Comparison of ENCODE assay signal across 8 mouse cellular contexts in the genomic region with DNA sequence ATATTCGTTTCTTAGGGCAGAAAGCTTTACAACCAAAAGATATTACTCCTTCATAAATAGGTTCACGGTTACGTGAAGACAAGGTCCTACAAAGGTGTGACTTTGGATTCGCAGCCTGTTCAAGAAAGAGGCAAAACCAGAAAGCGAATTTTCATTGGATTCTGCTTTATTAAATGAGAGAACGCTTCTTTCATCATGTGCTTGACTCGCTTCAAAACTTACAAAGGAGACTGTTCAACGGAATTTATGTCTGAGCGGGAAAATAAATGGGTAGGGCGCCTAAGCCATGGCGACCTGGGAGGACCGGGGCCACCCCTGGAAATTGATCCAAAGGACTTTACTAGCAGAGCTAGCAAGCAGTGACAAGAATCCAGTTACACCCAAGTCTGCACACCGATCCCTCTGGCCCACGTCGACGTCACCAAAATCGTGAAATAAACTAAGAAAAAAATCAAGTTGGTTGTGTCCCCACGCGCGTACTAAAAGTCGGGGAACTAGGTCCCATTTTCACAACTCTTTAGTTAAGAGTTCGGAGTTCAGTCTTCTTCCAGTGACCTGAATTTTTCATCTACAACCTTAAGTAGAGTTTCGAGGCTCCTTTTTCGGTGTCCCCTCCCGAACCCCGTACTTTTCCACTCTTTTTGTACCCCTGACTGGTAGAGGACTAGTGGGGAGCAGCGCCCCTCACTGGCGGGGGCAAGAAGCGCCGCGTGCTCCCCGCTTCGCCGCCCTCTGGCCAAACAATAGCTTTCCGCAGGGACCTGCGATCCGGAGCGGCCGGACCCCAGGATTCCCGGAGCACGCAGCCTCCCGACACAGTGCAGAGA. TPM values are rescaled to one million over a fixed set of nuclear protein-coding genes. Genes with fewer than 3 reads are reported as not detected.
DNase-seq lines count a peak whose midpoint lies in the region; ATAC-seq and TF ChIP-seq lines count a peak whose summit lies in the region.

No protein-coding gene starts in this region.

- peak overlapping the region; percentile 88 for H3K4me2 ChIP-seq in lung, postnatal 0 days (replicated peaks; ENCODE audit: low read depth, low read length)
- peak overlapping the region; percentile 92 for H3K4me2 ChIP-seq in embryonic facial prominence, embryonic 13.5 days
- H3K4me2 ChIP-seq in limb, embryonic 11.5 days (ENCODE audit: low read depth, severe bottlenecking) = peak overlapping the region; percentile 94

- no peak for TF ChIP-seq POLR2A in small intestine, adult 2 months (IDR thresholded peaks at IDR 0.05; ENCODE audit: low read depth, low read length)

- peaks cover 8% of the 10 kb centered on the region for H3K4me1 ChIP-seq in lung, postnatal 0 days (ENCODE audit: insufficient read depth, low read depth, low read length)
- peaks cover 43% of the 10 kb centered on the region for H3K4me1 ChIP-seq in embryonic facial prominence, embryonic 13.5 days
- H3K4me1 ChIP-seq in limb, embryonic 11.5 days (ENCODE audit: control insufficient read depth, insufficient read depth, low read length) = peaks cover 29% of the 10 kb centered on the region
- H3K4me1 ChIP-seq in small intestine, adult 2 months (ENCODE audit: control insufficient read depth, insufficient read depth, insufficient read length, low read length) = peaks cover 5% of the 10 kb centered on the region

- intact Hi-C loops in left cerebral cortex, postnatal 25 days (cut with DNase I) = loop anchor here (1.0 to 10.0 kb wide), 2 partner anchors 24 to 373 kb away; a partner anchor contains a TSS

- no peak overlapping the region; the same call in 1 of the 2 replicates for H3K27ac ChIP-seq in lung, postnatal 0 days (ENCODE audit: low read length)
- peak overlapping the region; percentile 97 for H3K27ac ChIP-seq in embryonic facial prominence, embryonic 13.5 days
- H3K27ac ChIP-seq in limb, embryonic 11.5 days (replicated peaks; ENCODE audit: low read depth, low read length) = peak overlapping the region; percentile 95
- no peak overlapping the region for H3K27ac ChIP-seq in small intestine, adult 2 months (ENCODE audit: insufficient read depth, low read depth, low read length)

- no peaks in the 10 kb centered on the region for H3K9me3 ChIP-seq in lung, postnatal 0 days (ENCODE audit: low read length)
- no peaks in the 10 kb centered on the region for H3K9me3 ChIP-seq in embryonic facial prominence, embryonic 13.5 days
- H3K9me3 ChIP-seq in limb, embryonic 11.5 days (ENCODE audit: control insufficient read depth, low read length) = no peaks in the 10 kb centered on the region

- TF ChIP-seq CTCF in lung, postnatal 0 days (IDR thresholded peaks at IDR 0.05) = peak; percentile 67
- peak; percentile 61; the same call in 1 of the 2 replicates for TF ChIP-seq CTCF in small intestine, adult 2 months (IDR thresholded peaks at IDR 0.05; ENCODE audit: extremely low read depth, insufficient read length, insufficient replicate concordance, low read depth, low read length)

- H3K27me3 ChIP-seq in lung, postnatal 0 days (replicated peaks; ENCODE audit: insufficient read depth, low read length) = no peaks in the 10 kb centered on the region; the same call in 1 of the 2 replicates
- H3K27me3 ChIP-seq in embryonic facial prominence, embryonic 13.5 days = 0 out of 2 replicates have a peak, but pooled peaks cover 5% of the 10 kb centered on the region
- no peaks in the 10 kb centered on the region for H3K27me3 ChIP-seq in limb, embryonic 11.5 days (ENCODE audit: control insufficient read depth, insufficient read depth, low read length)
- H3K27me3 ChIP-seq in small intestine, adult 2 months (ENCODE audit: control insufficient read depth, insufficient read depth, low read length) = peaks cover 21% of the 10 kb centered on the region

- DNase-seq in lung, postnatal 0 days (ENCODE audit: low spot score) = no peak
- DNase-seq in lung, postnatal 10 days = no peak
- DNase-seq in limb, embryonic 11.5 days (ENCODE audit: low spot score) = peak; percentile 70
- no peak for DNase-seq in cerebellum, adult 9-10 months
- no peak for DNase-seq in MN1 (ENCODE audit: low spot score)
- DNase-seq in left cerebral cortex, postnatal 25 days (ENCODE audit: low spot score in 2 of 2) = no peak

- H3K36me3 ChIP-seq in lung, postnatal 0 days (ENCODE audit: insufficient read depth, low read length) = no peaks in the 10 kb centered on the region
- H3K36me3 ChIP-seq in embryonic facial prominence, embryonic 13.5 days = peaks cover 18% of the 10 kb centered on the region
- H3K36me3 ChIP-seq in limb, embryonic 11.5 days (ENCODE audit: control insufficient read depth, insufficient read depth, low read length) = peaks cover 5% of the 10 kb centered on the region; the same call in 1 of the 2 replicates
- H3K36me3 ChIP-seq in small intestine, adult 2 months (ENCODE audit: control insufficient read depth, insufficient read depth, low read length) = peaks cover 3% of the 10 kb centered on the region

- 4% methylated on average over 42 of the region's 42 CpGs for WGBS in lung, postnatal 0 days
- 3% methylated on average over 42 of the region's 42 CpGs for WGBS in embryonic facial prominence, embryonic 13.5 days
- 4% methylated on average over 42 of the region's 42 CpGs for WGBS in limb, embryonic 11.5 days
- WGBS in small intestine, adult 2 months = 3% methylated on average over 42 of the region's 42 CpGs

- H3K9ac ChIP-seq in lung, postnatal 0 days (replicated peaks; ENCODE audit: low read depth) = no peak overlapping the region
- peak overlapping the region; percentile 98 for H3K9ac ChIP-seq in embryonic facial prominence, embryonic 13.5 days
- H3K9ac ChIP-seq in limb, embryonic 11.5 days (ENCODE audit: low read length) = peak overlapping the region; percentile 99

- H3K4me3 ChIP-seq in lung, postnatal 0 days (ENCODE audit: low read depth, low read length) = peak overlapping the region; percentile 71
- peak overlapping the region; percentile 98 for H3K4me3 ChIP-seq in embryonic facial prominence, embryonic 13.5 days
- peak overlapping the region; percentile 99 for H3K4me3 ChIP-seq in limb, embryonic 11.5 days (ENCODE audit: low read depth, low read length)
- H3K4me3 ChIP-seq in small intestine, adult 2 months (ENCODE audit: low read depth, low read length) = peak overlapping the region; percentile 94

- no peak for ATAC-seq in lung, postnatal 0 days
- no peak for ATAC-seq in embryonic facial prominence, embryonic 13.5 days (ENCODE audit: insufficient number of reproducible peaks, insufficient read depth, low FRiP score, low TSS enrichment, low read depth)
- no peak for ATAC-seq in limb, embryonic 11.5 days (ENCODE audit: insufficient number of reproducible peaks, low FRiP score, low TSS enrichment, low read depth)

- no peak for TF ChIP-seq EP300 in lung, postnatal 0 days (IDR thresholded peaks at IDR 0.05)

RNA-seq across cellular contexts. Expression of a gene that starts 0.5 kb away (rescaled TPM):
- polyA plus RNA-seq in lung, postnatal 0 days (2015; fragmentation: Nextera tagmentation; extraction: Ambion mirVana) = 6.2 and 6.9 TPM in 2 replicates
- 54.4 and 64.8 TPM in 2 replicates for polyA plus RNA-seq in embryonic facial prominence, embryonic 13.5 days (2015; fragmentation: Nextera tagmentation; extraction: Ambion mirVana)
- 121 and 131 TPM in 2 replicates for polyA plus RNA-seq in limb, embryonic 11.5 days (2014; fragmentation: Nextera tagmentation; extraction: Ambion mirVana)
- 1.6 and 3.1 TPM in 2 replicates for polyA plus RNA-seq in small intestine, adult 2 months (2012; rRNA removed)
- 1 to 10 TPM; 2.6 to 3.0 TPM for total RNA-seq in left cerebral cortex, postnatal 25 days (2021)

RNA-seq across cellular contexts. Expression of a gene that starts 18.5 kb away (rescaled TPM):
- 9.4 and 9.8 TPM in 2 replicates for polyA plus RNA-seq in lung, postnatal 0 days (2015; fragmentation: Nextera tagmentation; extraction: Ambion mirVana)
- 6.8 and 10.7 TPM in 2 replicates for polyA plus RNA-seq in embryonic facial prominence, embryonic 13.5 days (2015; fragmentation: Nextera tagmentation; extraction: Ambion mirVana)
- polyA plus RNA-seq in limb, embryonic 11.5 days (2014; fragmentation: Nextera tagmentation; extraction: Ambion mirVana) = 12.2 and 13.4 TPM in 2 replicates
- polyA plus RNA-seq in small intestine, adult 2 months (2012; rRNA removed) = 4.4 and 4.7 TPM in 2 replicates
- 10 to 100 TPM; 12.9 to 17.7 TPM for total RNA-seq in left cerebral cortex, postnatal 25 days (2021)

RNA-seq across cellular contexts. Expression of a gene that starts 34.3 kb away (rescaled TPM):
- not detected in 2 replicates for polyA plus RNA-seq in lung, postnatal 0 days (2015; fragmentation: Nextera tagmentation; extraction: Ambion mirVana)
- not detected in 2 replicates for polyA plus RNA-seq in embryonic facial prominence, embryonic 13.5 days (2015; fragmentation: Nextera tagmentation; extraction: Ambion mirVana)
- polyA plus RNA-seq in limb, embryonic 11.5 days (2014; fragmentation: Nextera tagmentation; extraction: Ambion mirVana) = not detected in 2 replicates
- polyA plus RNA-seq in small intestine, adult 2 months (2012; rRNA removed) = 10.8 and 2,214 TPM in 2 replicates
- total RNA-seq in left cerebral cortex, postnatal 25 days (2021) = not detected

Comparison
In these comparisons a context has a peak if more than half of its experiments do, and no peak if none do; other contexts are left out.
1. H3K27ac ChIP-seq: peak in embryonic facial prominence, embryonic 13.5 days (single experiment) and limb, embryonic 11.5 days (single experiment); none in lung, postnatal 0 days (single experiment) and small intestine, adult 2 months (single experiment).
2. RNA of a gene that starts 34.3 kb away (polyA plus RNA-seq): 10.8 to 2,214 TPM in small intestine, adult 2 months; not detected in lung, postnatal 0 days, not detected in embryonic facial prominence, embryonic 13.5 days and not detected in limb, embryonic 11.5 days; every median in the first group is over 10 times any median in the second.
3. Peak in every context shown above with its lines, with median percentiles within 50 percentile points of each other: H3K4me2 ChIP-seq and H3K4me3 ChIP-seq.